Mouse (Mus musculus): ENCODE results near the gene Rcc2.

- TF ChIP-seq CTCF (IDR thresholded peaks at IDR 0.05) = peak; percentile 77
- TF ChIP-seq EP300 (IDR thresholded peaks at IDR 0.05) = no peak
These were observed 62.8 kb downstream of the Rcc2 start for GRCm38 (mm10) chr4:140763158-140763557.
